Mouse (Mus musculus) spleen, adult 10 weeks (tissue): ENCODE results near the gene Dcun1d2. TPM values are rescaled to one million over a fixed set of nuclear protein-coding genes. Genes with fewer than 3 reads are reported as not detected.

Experiments
- polyA plus RNA-seq: library from polyadenylated mRNA; stranded (reverse); fragments of 350-450 nt; fragmentation: Illumina TruSeq; extraction: RNeasy Lipid Tissue Mini Kit (QIAGEN cat#74804); gene quantifications from one replicate; pipeline ENCODE4 v1.2.3, GENCODE M21; 2015; ENCODE audit warnings: low replicate concordance; ENCODE audit not compliant: insufficient read depth

The Dcun1d2 gene
- 18.0 TPM for polyA plus RNA-seq

DNA sequence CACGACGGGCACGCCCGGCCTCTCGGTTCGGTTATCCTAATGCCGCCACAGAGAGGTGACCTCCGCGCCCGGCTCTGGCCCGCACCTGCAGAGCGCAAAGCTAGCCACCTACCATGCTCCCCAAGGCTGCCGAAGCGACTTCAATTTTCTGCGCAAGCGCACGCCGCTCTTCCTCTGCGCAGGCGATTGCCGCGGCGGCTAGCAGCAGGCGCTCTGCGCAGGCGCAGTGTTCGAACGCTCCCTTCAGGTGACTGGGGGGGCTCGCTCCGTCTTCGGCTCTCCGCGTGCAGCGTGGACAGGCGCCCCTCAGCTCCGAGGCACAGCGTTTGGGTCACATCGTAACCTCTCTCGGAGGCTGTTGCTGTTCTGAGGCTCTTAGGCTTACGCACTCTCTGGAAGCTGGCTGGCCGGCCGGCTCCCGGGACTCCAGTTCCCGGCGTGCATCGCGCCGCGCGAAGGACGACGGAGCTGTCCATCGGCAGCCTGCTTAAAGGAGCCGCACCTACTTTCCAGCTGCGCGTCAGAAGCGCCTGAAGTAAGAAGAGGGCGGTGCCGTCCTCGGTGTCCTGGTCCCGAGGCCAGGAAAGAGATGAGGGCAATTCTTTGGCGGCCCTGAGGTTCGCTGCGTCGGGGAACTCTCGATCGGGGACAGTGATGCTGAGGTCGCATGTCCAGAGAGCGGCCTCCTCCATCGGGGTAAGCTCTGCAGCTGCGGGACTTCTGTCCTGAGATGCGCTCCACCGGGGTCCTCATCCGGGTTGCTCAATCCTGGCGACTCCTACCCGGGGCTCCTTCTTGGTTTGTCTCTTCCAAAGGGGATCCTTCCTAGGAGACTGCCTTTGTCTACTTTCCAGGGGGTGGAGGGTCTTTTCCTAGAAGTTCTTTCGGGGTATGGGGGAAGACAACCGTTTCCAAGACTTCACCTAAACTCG, at the start of gene Dcun1d2, which contains the start of gene Tmco3:
Dcun1d2 (minus strand) TSS at position 440 of the 932 bp plus-strand sequence.
Tmco3 (plus strand) TSS at position 499 of the 932 bp plus-strand sequence.

GRCm38 (mm10) chr8:13254019-13254418, 33.9 kb downstream of the Dcun1d2 start, which contains the start of gene Adprhl1:
TSS of gene Adprhl1 (minus strand) at chr8:13254162.

Other genes with a start within 250 kb of the Dcun1d2 start
- not detected for gene Proz, start 227.2 kb downstream of the Dcun1d2 start, polyA plus RNA-seq
- 30.1 TPM for gene Pcid2, start 182.7 kb downstream of the Dcun1d2 start, polyA plus RNA-seq
- 51.4 TPM for gene Cul4a, start 182.5 kb downstream of the Dcun1d2 start, polyA plus RNA-seq
- gene Lamp1, start 129.0 kb downstream of the Dcun1d2 start, polyA plus RNA-seq = 324 TPM
- gene Grtp1, start 87.5 kb downstream of the Dcun1d2 start, polyA plus RNA-seq = 0.41 TPM
- gene Adprhl1, start 34.0 kb downstream of the Dcun1d2 start, polyA plus RNA-seq = not detected
- 12.0 TPM for gene Tmco3, start 59 bp upstream of the Dcun1d2 start, polyA plus RNA-seq
- gene Tfdp1, start 50.6 kb upstream of the Dcun1d2 start, polyA plus RNA-seq = 62.2 TPM
- not detected for gene Atp4b, start 108.7 kb upstream of the Dcun1d2 start, polyA plus RNA-seq
- not detected for gene Grk1, start 117.0 kb upstream of the Dcun1d2 start, polyA plus RNA-seq
- gene Tmem255b, start 147.1 kb upstream of the Dcun1d2 start, polyA plus RNA-seq = 0.28 TPM
- gene Gas6, start 206.4 kb upstream of the Dcun1d2 start, polyA plus RNA-seq = 22.2 TPM